Mouse (Mus musculus) stomach, postnatal 0 days (tissue): ENCODE data around the gene Zfhx3.

Experiments
- CTCF ChIP-seq: IDR thresholded peaks from 2 replicates; pipeline ENCODE4 v1.5.1; 2016; ENCODE audit warnings: antibody characterized with exemption, low read depth, mild to moderate bottlenecking, moderate library complexity
- EP300 ChIP-seq: optimal IDR thresholded peaks from 2 replicates; pipeline ENCODE3; 2016; ENCODE audit warnings: antibody characterized with exemption

DNA sequence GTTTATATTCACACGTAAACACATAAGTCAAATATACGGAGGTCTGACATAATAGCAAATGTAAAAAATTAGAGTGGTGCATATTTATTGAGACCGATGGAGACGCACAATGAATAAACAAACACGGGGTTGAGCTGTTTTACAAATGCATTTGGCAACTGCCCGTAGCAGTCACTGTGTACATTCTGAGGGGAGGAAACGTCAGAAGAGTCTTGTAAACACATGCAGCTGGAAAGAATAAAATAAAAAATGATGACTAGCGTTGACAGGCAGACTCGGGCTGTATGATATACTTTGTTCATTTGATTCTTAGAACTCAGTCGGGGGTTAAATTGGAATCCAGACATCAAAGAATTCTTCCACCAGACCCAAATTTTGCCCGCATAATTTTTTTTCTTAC, 18.0 kb downstream of the Zfhx3 start:
- TF ChIP-seq EP300, result no peak
- TF ChIP-seq CTCF, result no peak
